Mouse (Mus musculus): Measurements from ENCODE around the gene Mical2.

Gene Mical2

GRCm38 (mm10) chr7:112241211-112241944, 15.7 kb downstream of the Mical2 start:
- peaks cover 12% of the 10 kb centered on the region; the same call in 1 of the 2 replicates for H3K27me3 ChIP-seq (ENCODE audit: insufficient read depth, low read length)
- H3K9me3 ChIP-seq (ENCODE audit: low read length) = no peaks in the 10 kb centered on the region
- H3K4me3 ChIP-seq (replicated peaks; ENCODE audit: low read length) = no peak overlapping the region
- H3K36me3 ChIP-seq (ENCODE audit: insufficient read depth, low read length) = no peaks in the 10 kb centered on the region
- H3K4me1 ChIP-seq (replicated peaks; ENCODE audit: low read depth, low read length) = peaks cover 7% of the 10 kb centered on the region; the same call in 1 of the 2 replicates
- TF ChIP-seq POU5F1 (IDR thresholded peaks at IDR 0.05; ENCODE audit: borderline replicate concordance, low read length) = no peak
- no peak for TF ChIP-seq NANOG (IDR thresholded peaks at IDR 0.05; ENCODE audit: borderline replicate concordance, low read length)

- TF ChIP-seq CTCF (conservative IDR thresholded peaks at IDR 0.05; ENCODE audit: low read length) = no peak
- TF ChIP-seq POU5F1 (IDR thresholded peaks at IDR 0.05; ENCODE audit: borderline replicate concordance, low read length) = no peak
- TF ChIP-seq NANOG (IDR thresholded peaks at IDR 0.05; ENCODE audit: borderline replicate concordance, low read length) = no peak
- Histone ChIP-seq H3K9me3 (ENCODE audit: low read length) (no peaks in the 10 kb centered on the region), H3K4me1 (replicated peaks; ENCODE audit: low read depth, low read length) (peaks cover 7% of the 10 kb centered on the region; the same call in 1 of the 2 replicates), H3K36me3 (ENCODE audit: insufficient read depth, low read length) (no peaks in the 10 kb centered on the region), H3K27me3 (ENCODE audit: insufficient read depth, low read length) (peaks cover 12% of the 10 kb centered on the region; the same call in 1 of the 2 replicates), H3K4me3 (replicated peaks; ENCODE audit: low read length) (no peak overlapping the region)
These were observed 16.3 kb downstream of the Mical2 start for GRCm38 (mm10) chr7:112241945-112242329.

- TF ChIP-seq CTCF (conservative IDR thresholded peaks at IDR 0.05; ENCODE audit: low read length) = no peak
- TF ChIP-seq NANOG (IDR thresholded peaks at IDR 0.05; ENCODE audit: borderline replicate concordance, low read length) = no peak
- no peak for TF ChIP-seq POU5F1 (IDR thresholded peaks at IDR 0.05; ENCODE audit: borderline replicate concordance, low read length)
- Histone ChIP-seq H3K9me3 (ENCODE audit: low read length) (no peaks in the 10 kb centered on the region), H3K27me3 (ENCODE audit: insufficient read depth, low read length) (peaks cover 12% of the 10 kb centered on the region; the same call in 1 of the 2 replicates), H3K36me3 (ENCODE audit: insufficient read depth, low read length) (no peaks in the 10 kb centered on the region), H3K4me3 (replicated peaks; ENCODE audit: low read length) (no peak overlapping the region), H3K4me1 (replicated peaks; ENCODE audit: low read depth, low read length) (peaks cover 7% of the 10 kb centered on the region; the same call in 1 of the 2 replicates)
These were observed 16.9 kb downstream of the Mical2 start for GRCm38 (mm10) chr7:112242587-112242986.

- peaks cover 7% of the 10 kb centered on the region; the same call in 1 of the 2 replicates for H3K4me1 ChIP-seq (replicated peaks; ENCODE audit: low read depth, low read length)
- H3K9me3 ChIP-seq (ENCODE audit: low read length) = no peaks in the 10 kb centered on the region; the same call in 1 of the 2 replicates
- no peak overlapping the region for H3K4me3 ChIP-seq (replicated peaks; ENCODE audit: low read length)
- H3K27me3 ChIP-seq (ENCODE audit: insufficient read depth, low read length) = peaks cover 10% of the 10 kb centered on the region; the same call in 1 of the 2 replicates
- TF ChIP-seq NANOG (IDR thresholded peaks at IDR 0.05; ENCODE audit: borderline replicate concordance, low read length) = no peak
- no peak for TF ChIP-seq CTCF (conservative IDR thresholded peaks at IDR 0.05; ENCODE audit: low read length)
- TF ChIP-seq POU5F1 (IDR thresholded peaks at IDR 0.05; ENCODE audit: borderline replicate concordance, low read length) = no peak
- H3K36me3 ChIP-seq (ENCODE audit: insufficient read depth, low read length) = no peaks in the 10 kb centered on the region
These were observed 18.4 kb downstream of the Mical2 start for GRCm38 (mm10) chr7:112244071-112244470.

- TF ChIP-seq CTCF (conservative IDR thresholded peaks at IDR 0.05; ENCODE audit: low read length) (no peak), POU5F1 (IDR thresholded peaks at IDR 0.05; ENCODE audit: borderline replicate concordance, low read length) (no peak), NANOG (IDR thresholded peaks at IDR 0.05; ENCODE audit: borderline replicate concordance, low read length) (no peak)
- H3K9me3 ChIP-seq (ENCODE audit: low read length) = no peaks in the 10 kb centered on the region; the same call in 1 of the 2 replicates
- H3K4me3 ChIP-seq (replicated peaks; ENCODE audit: low read length) = no peak overlapping the region
- H3K4me1 ChIP-seq (replicated peaks; ENCODE audit: low read depth, low read length) = peaks cover 7% of the 10 kb centered on the region; the same call in 1 of the 2 replicates
- H3K36me3 ChIP-seq (ENCODE audit: insufficient read depth, low read length) = no peaks in the 10 kb centered on the region
- H3K27me3 ChIP-seq (ENCODE audit: insufficient read depth, low read length) = 0 out of 2 replicates have a peak, but pooled peaks cover 7% of the 10 kb centered on the region
These were observed 19.0 kb downstream of the Mical2 start for GRCm38 (mm10) chr7:112244683-112245082.

GRCm38 (mm10) chr7:112245839-112246438, 20.3 kb downstream of the Mical2 start:
- Histone ChIP-seq H3K4me1 (replicated peaks; ENCODE audit: low read depth, low read length) (peaks cover 7% of the 10 kb centered on the region; the same call in 1 of the 2 replicates), H3K36me3 (ENCODE audit: insufficient read depth, low read length) (no peaks in the 10 kb centered on the region), H3K9me3 (ENCODE audit: low read length) (no peaks in the 10 kb centered on the region; the same call in 1 of the 2 replicates), H3K27me3 (ENCODE audit: insufficient read depth, low read length) (0 out of 2 replicates have a peak, but pooled peaks cover 4% of the 10 kb centered on the region), H3K4me3 (replicated peaks; ENCODE audit: low read length) (no peak overlapping the region)
- no peak for TF ChIP-seq POU5F1 (IDR thresholded peaks at IDR 0.05; ENCODE audit: borderline replicate concordance, low read length)
- TF ChIP-seq NANOG (IDR thresholded peaks at IDR 0.05; ENCODE audit: borderline replicate concordance, low read length) = no peak

- Histone ChIP-seq H3K27me3 (ENCODE audit: insufficient read depth, low read length) (no peaks in the 10 kb centered on the region), H3K9me3 (ENCODE audit: low read length) (no peaks in the 10 kb centered on the region; the same call in 1 of the 2 replicates), H3K4me1 (replicated peaks; ENCODE audit: low read depth, low read length) (peaks cover 7% of the 10 kb centered on the region; the same call in 1 of the 2 replicates), H3K36me3 (ENCODE audit: insufficient read depth, low read length) (no peaks in the 10 kb centered on the region), H3K4me3 (replicated peaks; ENCODE audit: low read length) (no peak overlapping the region)
- TF ChIP-seq CTCF (conservative IDR thresholded peaks at IDR 0.05; ENCODE audit: low read length) (no peak), NANOG (IDR thresholded peaks at IDR 0.05; ENCODE audit: borderline replicate concordance, low read length) (no peak), POU5F1 (IDR thresholded peaks at IDR 0.05; ENCODE audit: borderline replicate concordance, low read length) (no peak)
These were observed 20.8 kb downstream of the Mical2 start for GRCm38 (mm10) chr7:112246442-112246841.

GRCm38 (mm10) chr7:112247890-112248289, 22.2 kb downstream of the Mical2 start:
- Histone ChIP-seq H3K27me3 (ENCODE audit: insufficient read depth, low read length) (no peaks in the 10 kb centered on the region), H3K9me3 (ENCODE audit: low read length) (no peaks in the 10 kb centered on the region; the same call in 1 of the 2 replicates), H3K4me1 (replicated peaks; ENCODE audit: low read depth, low read length) (peaks cover 7% of the 10 kb centered on the region; the same call in 1 of the 2 replicates), H3K36me3 (ENCODE audit: insufficient read depth, low read length) (no peaks in the 10 kb centered on the region), H3K4me3 (replicated peaks; ENCODE audit: low read length) (no peak overlapping the region)
- no peak for TF ChIP-seq NANOG (IDR thresholded peaks at IDR 0.05; ENCODE audit: borderline replicate concordance, low read length)
- TF ChIP-seq CTCF (conservative IDR thresholded peaks at IDR 0.05; ENCODE audit: low read length) = no peak
- TF ChIP-seq POU5F1 (IDR thresholded peaks at IDR 0.05; ENCODE audit: borderline replicate concordance, low read length) = no peak

All from E14TG2a.4 (cell line).